Mouse (Mus musculus): Measurements from ENCODE around the gene L3mbtl2.

The L3mbtl2 gene

GRCm38 (mm10) chr15:81709686-81710085, 46.0 kb downstream of the L3mbtl2 start:
- DNase-seq = no peak

- no peak for DNase-seq
Observed at GRCm38 (mm10) chr15:81710801-81711200, 47.1 kb downstream of the L3mbtl2 start.

- DNase-seq = no peak
Observed at GRCm38 (mm10) chr15:81713742-81714141, 50.1 kb downstream of the L3mbtl2 start.

GRCm38 (mm10) chr15:81718336-81719138, 54.8 kb downstream of the L3mbtl2 start:
- DNase-seq = no peak

- no peak for DNase-seq
Observed at GRCm38 (mm10) chr15:81719139-81719531, 55.4 kb downstream of the L3mbtl2 start.

- DNase-seq = no peak
Observed at GRCm38 (mm10) chr15:81722361-81722760, 58.7 kb downstream of the L3mbtl2 start.

- no peak for DNase-seq
Observed at GRCm38 (mm10) chr15:81723653-81724052, 60.0 kb downstream of the L3mbtl2 start.

- DNase-seq = no peak
Observed at GRCm38 (mm10) chr15:81725965-81726364, 62.3 kb downstream of the L3mbtl2 start.

GRCm38 (mm10) chr15:81729241-81729791, 65.6 kb downstream of the L3mbtl2 start:
- DNase-seq = peak; percentile 61

GRCm38 (mm10) chr15:81729792-81730635, 66.3 kb downstream of the L3mbtl2 start:
- peak; percentile 95 for DNase-seq

- no peak for DNase-seq
Observed at GRCm38 (mm10) chr15:81735075-81735474, 71.4 kb downstream of the L3mbtl2 start.

Data from thymus, postnatal 4 days (tissue).